Mouse (Mus musculus) hindbrain, postnatal 0 days (tissue): ENCODE measurements at regions not wholly inside any gene's neighbourhood (a gene's known extent, or its start where the extent isn't known, plus 50 kb on each side); places are given as distances from the start of the nearest gene placed in this dataset.

Experiments
- ATAC-seq: fragments of 200-750 bp; cut with Nextera tagmentation; 2 replicates; pipeline ENCODE4 v1.8.0; 2017; ENCODE audit warnings: mild to moderate bottlenecking, moderate TSS enrichment, moderate library complexity
- DNase-seq: peaks from one replicate; pipeline ENCODE4 v3.0.0-alpha.2; 2015; ENCODE audit warnings: low spot score
- H3K27ac ChIP-seq: fragments of 300-500 bp; sonication (generic); 2 replicates; pipeline ENCODE4 v1.5.1; 2014; ENCODE audit warnings: mild to moderate bottlenecking
- H3K27me3 ChIP-seq: fragments of 300-500 bp; sonication (generic); 2 replicates; pipeline ENCODE4 v1.6.1; 2014; ENCODE audit warnings: low read length, mixed read lengths; ENCODE audit not compliant: insufficient read depth
- H3K36me3 ChIP-seq: fragments of 300-500 bp; sonication (generic); 2 replicates; pipeline ENCODE4 v1.6.1; 2014; ENCODE audit warnings: low read length, mixed read lengths; ENCODE audit not compliant: insufficient read depth
- H3K4me1 ChIP-seq: fragments of 300-500 bp; sonication (generic); 2 replicates; pipeline ENCODE4 v1.6.1; 2014; ENCODE audit warnings: antibody characterized with exemption, low read length, mixed read lengths; ENCODE audit not compliant: insufficient read depth
- H3K4me2 ChIP-seq: fragments of 300-500 bp; sonication (generic); 2 replicates; pipeline ENCODE4 v1.6.1; 2014; ENCODE audit warnings: low read depth, mild to moderate bottlenecking, low read length, moderate library complexity, mixed read lengths
- H3K4me3 ChIP-seq: fragments of 300-500 bp; sonication (generic); 2 replicates; pipeline ENCODE4 v1.5.1; 2014; ENCODE audit warnings: low read length
- H3K9ac ChIP-seq: fragments of 300-500 bp; sonication (generic); replicated peaks from 2 replicates; pipeline ENCODE4 v1.6.1; 2014; ENCODE audit warnings: mild to moderate bottlenecking, low read length, moderate library complexity, mixed read lengths
- H3K9me3 ChIP-seq: fragments of 300-500 bp; sonication (generic); 2 replicates; pipeline ENCODE4 v1.6.1; 2016; ENCODE audit warnings: low read length, mixed read lengths
- CTCF ChIP-seq: IDR thresholded peaks from 2 replicates; pipeline ENCODE4 v1.5.1; 2016; ENCODE audit warnings: antibody characterized with exemption, control low read depth, low read depth
- WGBS: fragments of 180-500 bp; shearing (Covaris S2); extraction: QIAGEN DNeasy Blood & Tissue Kit; methylation state at CpG from one replicate; pipeline ENCODE4 v1.1.7; 2014; 5-methylcytosine and 5-hydroxymethylcytosine counted together

GRCm38 (mm10) chr14:105676646-105676930 lies 220.0 kb downstream of the Spry2 start:
- DNase-seq (no peak), ATAC-seq (no peak)
- Histone ChIP-seq H3K36me3 (no peaks in the 10 kb centered on the region), H3K4me2 (no peak overlapping the region), H3K9ac (no peak overlapping the region), H3K4me3 (no peak overlapping the region), H3K4me1 (no peaks in the 10 kb centered on the region), H3K9me3 (no peaks in the 10 kb centered on the region), H3K27ac (peak overlapping the region; percentile 43), H3K27me3 (no peaks in the 10 kb centered on the region)
- no peak for TF ChIP-seq CTCF
- WGBS, result 19% methylated on average over 4 of the region's 4 CpGs

GRCm38 (mm10) chr14:105675801-105676645 lies 220.6 kb downstream of the Spry2 start:
- no peak for TF ChIP-seq CTCF
- H3K36me3 ChIP-seq, result no peaks in the 10 kb centered on the region
- peak; percentile 75 for DNase-seq
- H3K27ac ChIP-seq, result peak overlapping the region; percentile 43; the same call in 1 of the 2 replicates
- WGBS, result 30% methylated on average over 13 of the region's 13 CpGs
- no peak overlapping the region for H3K4me2 ChIP-seq
- no peaks in the 10 kb centered on the region for H3K4me1 ChIP-seq
- no peaks in the 10 kb centered on the region for H3K27me3 ChIP-seq
- no peak for ATAC-seq
- no peaks in the 10 kb centered on the region for H3K9me3 ChIP-seq
- no peak overlapping the region for H3K9ac ChIP-seq
- no peak overlapping the region for H3K4me3 ChIP-seq

GRCm38 (mm10) chr14:105675006-105675405 lies 221.6 kb downstream of the Spry2 start:
- ATAC-seq (no peak), DNase-seq (no peak)
- no peaks in the 10 kb centered on the region for H3K36me3 ChIP-seq
- H3K9ac ChIP-seq, result no peak overlapping the region
- no peak overlapping the region for H3K4me2 ChIP-seq
- no peaks in the 10 kb centered on the region for H3K27me3 ChIP-seq
- no peak overlapping the region for H3K4me3 ChIP-seq
- H3K4me1 ChIP-seq, result no peaks in the 10 kb centered on the region
- no peaks in the 10 kb centered on the region for H3K9me3 ChIP-seq
- TF ChIP-seq CTCF, result no peak
- no peak overlapping the region for H3K27ac ChIP-seq

GRCm38 (mm10) chr14:105668969-105669368 lies 227.7 kb downstream of the Spry2 start:
- 17% methylated on average over 11 of the region's 11 CpGs for WGBS
- peaks cover 6% of the 10 kb centered on the region; the same call in 1 of the 2 replicates for H3K4me1 ChIP-seq
- peak; percentile 81 for ATAC-seq
- peak; percentile 33; the same call in 1 of the 2 replicates for TF ChIP-seq CTCF
- H3K4me3 ChIP-seq, result peak overlapping the region; percentile 13; the same call in 1 of the 2 replicates
- peak overlapping the region; percentile 44 for H3K4me2 ChIP-seq
- DNase-seq, result peak; percentile 71
- no peaks in the 10 kb centered on the region for H3K27me3 ChIP-seq
- H3K9ac ChIP-seq, result 0 out of 2 replicates have a peak overlapping the region, but pooled peaks have one; percentile 24
- H3K36me3 ChIP-seq, result no peaks in the 10 kb centered on the region
- H3K9me3 ChIP-seq, result no peaks in the 10 kb centered on the region
- H3K27ac ChIP-seq, result peak overlapping the region; percentile 32; the same call in 1 of the 2 replicates

DNA sequence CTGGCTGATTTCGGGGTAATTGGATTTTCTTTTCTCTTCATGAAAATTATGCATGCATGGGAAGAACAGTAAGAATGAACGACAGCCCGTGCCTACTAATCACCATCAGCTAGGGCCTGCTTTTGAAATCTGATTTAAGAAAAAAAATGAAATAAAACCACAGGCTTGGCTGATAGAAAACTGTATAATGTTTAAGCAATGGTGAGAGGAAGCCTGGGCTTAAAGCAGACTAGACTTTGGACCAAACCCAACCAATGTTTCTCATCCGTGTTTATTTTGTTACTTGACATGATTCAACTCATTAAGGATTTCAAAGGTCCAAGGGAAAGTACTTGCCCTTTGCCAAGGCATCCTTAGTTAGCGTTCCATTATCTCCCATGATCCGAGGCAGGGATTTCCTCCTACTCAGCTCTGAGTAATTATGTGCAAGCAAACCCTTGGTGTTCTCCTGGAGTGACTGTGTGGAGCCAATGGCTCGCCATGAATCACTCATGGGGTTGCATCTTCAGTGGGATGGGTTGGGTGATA lies 231.9 kb downstream of the Spry2 start:
- peak; percentile 39 for DNase-seq

GRCm38 (mm10) chr14:105663472-105663871 lies 233.1 kb downstream of the Spry2 start:
- no peaks in the 10 kb centered on the region for H3K4me1 ChIP-seq
- ATAC-seq, result no peak
- H3K4me2 ChIP-seq, result no peak overlapping the region
- no peak for TF ChIP-seq CTCF
- H3K27me3 ChIP-seq, result no peaks in the 10 kb centered on the region
- 69% methylated on average over 4 of the region's 4 CpGs for WGBS
- no peaks in the 10 kb centered on the region for H3K9me3 ChIP-seq
- H3K36me3 ChIP-seq, result no peaks in the 10 kb centered on the region
- H3K9ac ChIP-seq, result no peak overlapping the region
- no peak overlapping the region for H3K4me3 ChIP-seq
- no peak for DNase-seq
- no peak overlapping the region for H3K27ac ChIP-seq

More for the DNA sequence above, 231.9 kb downstream of the Spry2 start:
- Histone ChIP-seq H3K4me1 (peaks cover 6% of the 10 kb centered on the region; the same call in 1 of the 2 replicates), H3K9me3 (no peaks in the 10 kb centered on the region), H3K36me3 (no peaks in the 10 kb centered on the region), H3K4me3 (no peak overlapping the region), H3K4me2 (no peak overlapping the region), H3K27me3 (no peaks in the 10 kb centered on the region), H3K9ac (no peak overlapping the region), H3K27ac (peak overlapping the region; percentile 11; the same call in 1 of the 2 replicates)
- TF ChIP-seq CTCF, result no peak
- WGBS, result 37% methylated on average over 7 of the region's 7 CpGs
- ATAC-seq, result peak; percentile 71; the same call in 1 of the 2 replicates

GRCm38 (mm10) chr14:105662839-105663238 lies 233.8 kb downstream of the Spry2 start:
- Histone ChIP-seq H3K27me3 (no peaks in the 10 kb centered on the region), H3K4me1 (no peaks in the 10 kb centered on the region), H3K4me3 (no peak overlapping the region), H3K36me3 (no peaks in the 10 kb centered on the region), H3K9me3 (no peaks in the 10 kb centered on the region), H3K27ac (0 out of 2 replicates have a peak overlapping the region, but pooled peaks have one; percentile 3), H3K9ac (no peak overlapping the region), H3K4me2 (no peak overlapping the region)
- no peak for TF ChIP-seq CTCF
- DNase-seq (no peak), ATAC-seq (no peak)
- 89% methylated on average over 6 of the region's 6 CpGs for WGBS
